Mouse (Mus musculus) forebrain, embryonic 10.5 days (tissue): Measurements from ENCODE around the gene Pkn3. TPM values are rescaled to one million over a fixed set of nuclear protein-coding genes. Genes with fewer than 3 reads are reported as not detected.
"Not testable (repeated sequence)": the region's sequence is repeated elsewhere in the genome, so short reads cannot be mapped to it uniquely, and the experiment has no call there.

Source experiments
- DNase-seq: peaks from one replicate; pipeline ENCODE4 v3.0.0-alpha.2; 2017; ENCODE audit warnings: low spot score; ENCODE audit errors: extremely low spot score
- H3K27ac ChIP-seq: fragments of 300-500 bp; sonication (generic); 2 replicates; pipeline ENCODE4 v1.5.1; 2016; ENCODE audit warnings: mild to moderate bottlenecking
- H3K27me3 ChIP-seq: fragments of 300-500 bp; sonication (generic); 2 replicates; pipeline ENCODE4 v1.6.1; 2016; ENCODE audit warnings: mild to moderate bottlenecking; ENCODE audit not compliant: poor library complexity, severe bottlenecking
- H3K36me3 ChIP-seq: fragments of 300-500 bp; sonication (generic); replicated peaks from 2 replicates; pipeline ENCODE4 v1.6.1; 2016; ENCODE audit warnings: mild to moderate bottlenecking, moderate library complexity
- H3K4me1 ChIP-seq: fragments of 300-500 bp; sonication (generic); 2 replicates; pipeline ENCODE4 v1.6.1; 2016
- H3K4me3 ChIP-seq: fragments of 300-500 bp; sonication (generic); 2 replicates; pipeline ENCODE4 v1.5.1; 2016; ENCODE audit warnings: mild to moderate bottlenecking, moderate library complexity
- H3K9me3 ChIP-seq: fragments of 300-500 bp; sonication (generic); 2 replicates; pipeline ENCODE4 v1.6.1; 2016; ENCODE audit warnings: mild to moderate bottlenecking, moderate library complexity
- WGBS: fragments of 180-500 bp; shearing (Covaris S2); methylation state at CpG from one replicate; pipeline ENCODE4 v1.1.7; 2016; 5-methylcytosine and 5-hydroxymethylcytosine counted together
- polyA plus RNA-seq: library from polyadenylated mRNA; unstranded; fragments of >200 nt; fragmentation: Nextera tagmentation; extraction: Ambion mirVana; gene quantifications from 2 replicates; pipeline ENCODE4 v1.2.1, GENCODE M21; 2016

The Pkn3 gene
- polyA plus RNA-seq, 1 experiment from 2014 or later: 12.4 TPM

DNA sequence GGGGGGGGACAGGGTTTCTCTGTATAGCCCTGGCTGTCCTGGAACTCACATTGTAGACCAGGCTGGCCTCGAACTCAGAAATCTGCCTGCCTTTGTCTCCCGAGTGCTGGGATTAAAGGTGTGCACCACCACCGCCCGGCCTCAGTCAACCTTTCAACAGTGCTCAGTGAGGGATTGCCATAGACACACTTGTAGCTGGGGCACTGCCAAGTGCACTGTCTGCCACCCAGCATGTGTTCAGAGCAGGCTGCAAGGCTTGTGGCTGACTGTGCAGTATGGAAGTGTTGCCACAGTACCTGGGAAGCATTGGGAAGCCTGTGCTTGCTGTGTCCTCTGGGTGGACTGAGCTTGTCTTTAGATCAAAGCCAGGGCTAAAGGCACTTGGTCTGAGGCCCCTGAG lies 62.5 kb downstream of the Pkn3 start:
- DNase-seq, H3K27me3 ChIP-seq, H3K9me3 ChIP-seq, H3K4me3 ChIP-seq, H3K27ac ChIP-seq, H3K4me1 ChIP-seq: not testable (repeated sequence)
- H3K36me3 ChIP-seq: peaks cover 91% of the 10 kb centered on the region
- WGBS: 91% methylated on average over 4 of the region's 4 CpGs

Other genes starting within 250 kb of the Pkn3 start
- gene Cercam, start 208.5 kb upstream of the Pkn3 start, polyA plus RNA-seq: 15.0 and 16.3 TPM in 2 replicates
- gene Odf2, start 188.5 kb upstream of the Pkn3 start, polyA plus RNA-seq: 124 and 125 TPM in 2 replicates
- gene Gle1, start 142.3 kb upstream of the Pkn3 start, polyA plus RNA-seq: 74.9 and 77.4 TPM in 2 replicates
- 85.9 and 90.3 TPM in 2 replicates for gene Sptan1, start 112.1 kb upstream of the Pkn3 start, polyA plus RNA-seq
- gene Wdr34, start 28.8 kb upstream of the Pkn3 start, polyA plus RNA-seq: 33.1 and 33.4 TPM in 2 replicates
- gene Set, start 20.3 kb upstream of the Pkn3 start, polyA plus RNA-seq: 944 and 983 TPM in 2 replicates
- gene Zdhhc12, start 16.0 kb downstream of the Pkn3 start, polyA plus RNA-seq: 34.2 and 35.4 TPM in 2 replicates
- 6.3 and 6.6 TPM in 2 replicates for gene Zer1, start 46.9 kb downstream of the Pkn3 start, polyA plus RNA-seq
- gene Tbc1d13, start 56.1 kb downstream of the Pkn3 start, polyA plus RNA-seq: 7.8 and 8.6 TPM in 2 replicates
- gene Endog, start 93.8 kb downstream of the Pkn3 start, polyA plus RNA-seq: 17.1 and 17.9 TPM in 2 replicates
- 92.5 and 96.1 TPM in 2 replicates for gene Spout1, start 100.8 kb downstream of the Pkn3 start, polyA plus RNA-seq
- 7.0 and 8.6 TPM in 2 replicates for gene Kyat1, start 128.2 kb downstream of the Pkn3 start, polyA plus RNA-seq
- gene Lrrc8a, start 160.0 kb downstream of the Pkn3 start, polyA plus RNA-seq: 41.5 and 44.7 TPM in 2 replicates
- 0.09 and 0.16 TPM in 2 replicates for gene Gm28035, start 162.9 kb downstream of the Pkn3 start, polyA plus RNA-seq
- 2.7 and 3.4 TPM in 2 replicates for gene Phyhd1, start 188.5 kb downstream of the Pkn3 start, polyA plus RNA-seq
- gene Gm28038, start 203.4 kb downstream of the Pkn3 start, polyA plus RNA-seq: not detected in 2 replicates
- gene Dolk, start 208.7 kb downstream of the Pkn3 start, polyA plus RNA-seq: 26.0 and 26.5 TPM in 2 replicates
- gene Nup188, start 208.7 kb downstream of the Pkn3 start, polyA plus RNA-seq: 65.2 and 72.8 TPM in 2 replicates